Mouse (Mus musculus): ENCODE measurements at regions not wholly inside any gene's neighbourhood (a gene's known extent, or its start where the extent isn't known, plus 50 kb on each side); places are given as distances from the start of the nearest gene placed in this dataset.

GRCm38 (mm10) chr5:45925879-45926410, 68.5 kb upstream of the Lcorl start:
- CTCF ChIA-PET, result no interaction called here

- CTCF ChIA-PET, result no interaction called here
Measured at GRCm38 (mm10) chr5:45923907-45924594, 66.6 kb upstream of the Lcorl start.
